Mouse (Mus musculus) midbrain, postnatal 0 days (tissue): ENCODE results near the gene Clca3a1. TPM values are rescaled to one million over a fixed set of nuclear protein-coding genes. Genes with fewer than 3 reads are reported as not detected.
"Not testable (repeated sequence)": the region's sequence is repeated elsewhere in the genome, so short reads cannot be mapped to it uniquely, and the experiment has no call there.

ENCODE experiments used
- ATAC-seq: fragments of 200-750 bp; cut with Nextera tagmentation; 2 replicates; pipeline ENCODE4 v1.8.0; 2017; ENCODE audit warnings: moderate number of reproducible peaks, mild to moderate bottlenecking, moderate TSS enrichment, moderate library complexity; ENCODE audit not compliant: low FRiP score
- DNase-seq: peaks from one replicate; pipeline ENCODE4 v3.0.0-alpha.2; 2015; ENCODE audit warnings: low spot score
- H3K27ac ChIP-seq: fragments of 300-500 bp; sonication (generic); 2 replicates; pipeline ENCODE4 v1.5.1; 2014; ENCODE audit warnings: low read depth, mild to moderate bottlenecking, low read length, mixed read lengths
- H3K27me3 ChIP-seq: fragments of 300-500 bp; sonication (generic); 2 replicates; pipeline ENCODE4 v1.6.1; 2014; ENCODE audit warnings: low read length, control low read depth, mixed read lengths; ENCODE audit not compliant: insufficient read depth
- H3K36me3 ChIP-seq: fragments of 300-500 bp; sonication (generic); 2 replicates; pipeline ENCODE4 v1.6.1; 2014; ENCODE audit warnings: low read length, control low read depth, mixed read lengths; ENCODE audit not compliant: insufficient read depth
- H3K4me1 ChIP-seq: fragments of 300-500 bp; sonication (generic); 2 replicates; pipeline ENCODE4 v1.6.1; 2014; ENCODE audit warnings: mild to moderate bottlenecking, control low read depth, antibody characterized with exemption, low read length, mixed read lengths; ENCODE audit not compliant: insufficient read depth
- H3K4me2 ChIP-seq: fragments of 300-500 bp; sonication (generic); 2 replicates; pipeline ENCODE4 v1.6.1; 2014; ENCODE audit warnings: low read depth, mild to moderate bottlenecking, low read length, mixed read lengths; ENCODE audit not compliant: poor library complexity, severe bottlenecking
- H3K4me3 ChIP-seq: fragments of 300-500 bp; sonication (generic); 2 replicates; pipeline ENCODE4 v1.5.1; 2014; ENCODE audit warnings: low read depth, mild to moderate bottlenecking, low read length, moderate library complexity
- H3K9ac ChIP-seq: fragments of 300-500 bp; sonication (generic); replicated peaks from 2 replicates; pipeline ENCODE4 v1.6.1; 2014; ENCODE audit warnings: mild to moderate bottlenecking, low read length, moderate library complexity, mixed read lengths; ENCODE audit not compliant: poor library complexity, severe bottlenecking
- H3K9me3 ChIP-seq: fragments of 300-500 bp; sonication (generic); 2 replicates; pipeline ENCODE4 v1.6.1; 2016; ENCODE audit warnings: low read length, control low read depth
- CTCF ChIP-seq: IDR thresholded peaks from 2 replicates; pipeline ENCODE4 v1.5.1; 2016; ENCODE audit warnings: antibody characterized with exemption, mild to moderate bottlenecking
- WGBS: fragments of 180-500 bp; shearing (Covaris S2); extraction: QIAGEN DNeasy Blood & Tissue Kit; methylation state at CpG from one replicate; pipeline ENCODE4 v1.1.7; 2014; 5-methylcytosine and 5-hydroxymethylcytosine counted together
- polyA plus RNA-seq: library from polyadenylated mRNA; unstranded; fragments of >200 nt; fragmentation: Nextera tagmentation; extraction: Ambion mirVana; gene quantifications from 2 replicates; pipeline ENCODE4 v1.2.1, GENCODE M21; 2015
- total RNA-seq: library from RNA; depleted of rRNA; stranded (reverse); fragments of >200 nt; gene quantifications from 2 replicates; pipeline ENCODE4 v1.2.3, GENCODE M21; 2014

The Clca3a1 gene
- total and polyA plus RNA-seq, 2 experiments from 2014 or later, result 0.27 to 1.4 TPM

- no peaks in the 10 kb centered on the region for H3K9me3 ChIP-seq
- peak; percentile 66 for TF ChIP-seq CTCF
- no peak overlapping the region for H3K27ac ChIP-seq
- WGBS, result 28% methylated on average over 9 of the region's 9 CpGs
- no peak overlapping the region for H3K9ac ChIP-seq
- no peak for DNase-seq
- no peak for ATAC-seq
- no peaks in the 10 kb centered on the region for H3K4me1 ChIP-seq
- H3K36me3 ChIP-seq, result no peaks in the 10 kb centered on the region
- H3K4me3 ChIP-seq, result no peak overlapping the region
- H3K27me3 ChIP-seq, result no peaks in the 10 kb centered on the region
- no peak overlapping the region for H3K4me2 ChIP-seq
Observed at GRCm38 (mm10) chr3:144736831-144737230, 23.9 kb downstream of the Clca3a1 start.

GRCm38 (mm10) chr3:144723455-144723854 lies 37.3 kb downstream of the Clca3a1 start:
- WGBS, result 57% methylated on average over 4 of the region's 4 CpGs
- Histone ChIP-seq H3K36me3 (no peaks in the 10 kb centered on the region), H3K9ac (no peak overlapping the region), H3K4me1 (peaks cover 4% of the 10 kb centered on the region), H3K4me3 (no peak overlapping the region), H3K4me2 (no peak overlapping the region), H3K27me3 (no peaks in the 10 kb centered on the region), H3K27ac (no peak overlapping the region), H3K9me3 (no peaks in the 10 kb centered on the region)
- ATAC-seq (no peak), DNase-seq (no peak)
- TF ChIP-seq CTCF, result peak; percentile 66

GRCm38 (mm10) chr3:144722566-144722965 lies 38.2 kb downstream of the Clca3a1 start:
- not testable (repeated sequence) for H3K4me2 ChIP-seq, DNase-seq, H3K9ac ChIP-seq, H3K4me1 ChIP-seq, H3K27ac ChIP-seq, H3K27me3 ChIP-seq, H3K36me3 ChIP-seq, H3K9me3 ChIP-seq, H3K4me3 ChIP-seq, ATAC-seq
- 84% methylated on average over 3 of the region's 3 CpGs for WGBS

- Histone ChIP-seq H3K4me3 (no peak overlapping the region), H3K27me3 (no peaks in the 10 kb centered on the region), H3K4me1 (peaks cover 6% of the 10 kb centered on the region), H3K9ac (no peak overlapping the region), H3K9me3 (no peaks in the 10 kb centered on the region), H3K4me2 (no peak overlapping the region), H3K27ac (no peak overlapping the region), H3K36me3 (no peaks in the 10 kb centered on the region)
- ATAC-seq (no peak), DNase-seq (no peak)
- TF ChIP-seq CTCF, result no peak
- 92% methylated on average over 9 of the region's 9 CpGs for WGBS
Observed at GRCm38 (mm10) chr3:144721860-144722256, 38.9 kb downstream of the Clca3a1 start.

- H3K9ac ChIP-seq, result no peak overlapping the region
- peak overlapping the region; percentile 90 for H3K4me3 ChIP-seq
- 87% methylated on average over 10 of the region's 10 CpGs for WGBS
- no peak for TF ChIP-seq CTCF
- no peaks in the 10 kb centered on the region for H3K36me3 ChIP-seq
- peak overlapping the region; percentile 51 for H3K4me2 ChIP-seq
- DNase-seq, result no peak
- no peaks in the 10 kb centered on the region for H3K27me3 ChIP-seq
- peak overlapping the region; percentile 65 for H3K27ac ChIP-seq
- peaks cover 6% of the 10 kb centered on the region for H3K4me1 ChIP-seq
- no peak for ATAC-seq
- no peaks in the 10 kb centered on the region for H3K9me3 ChIP-seq
Observed at GRCm38 (mm10) chr3:144721077-144721859, 39.5 kb downstream of the Clca3a1 start.

- H3K4me1 ChIP-seq, result peaks cover 6% of the 10 kb centered on the region
- DNase-seq (peak; percentile 93), ATAC-seq (peak; percentile 92)
- H3K27me3 ChIP-seq, result no peaks in the 10 kb centered on the region
- H3K27ac ChIP-seq, result peak within 1 kb of the TSS; percentile 94
- H3K9ac ChIP-seq, result peak within 1 kb of the TSS; percentile 97
- H3K9me3 ChIP-seq, result no peaks in the 10 kb centered on the region
- TF ChIP-seq CTCF, result peak; percentile 98
- WGBS, result under 1% methylated on average over 66 of the region's 98 CpGs
- peak within 1 kb of the TSS; percentile 90 for H3K4me3 ChIP-seq
- no peaks in the 10 kb centered on the region for H3K36me3 ChIP-seq
- H3K4me2 ChIP-seq, result peak within 1 kb of the TSS; percentile 83
Observed at GRCm38 (mm10) chr3:144719901-144720747, 40.7 kb downstream of the Clca3a1 start, which contains the start of gene Sh3glb1. Gene Sh3glb1 (minus strand): TSS chr3:144720335.
